Mouse (Mus musculus) lung, embryonic 15.5 days (tissue): Measurements from ENCODE around the gene Smim24. TPM values are rescaled to one million over a fixed set of nuclear protein-coding genes. Genes with fewer than 3 reads are reported as not detected.
A peak's percentile ranks its signal among the peaks of the same experiment; 100 is the strongest.

Experiments used
- ATAC-seq: fragments of 200-750 bp; cut with Nextera tagmentation; 2 replicates; pipeline ENCODE4 v1.8.0; 2017; ENCODE audit warnings: moderate number of reproducible peaks, borderline replicate concordance; ENCODE audit not compliant: low FRiP score, low TSS enrichment; ENCODE audit errors: extremely low read depth
- H3K27ac ChIP-seq: fragments of 300-500 bp; sonication (generic); 2 replicates; pipeline ENCODE4 v1.5.1; 2015; ENCODE audit warnings: moderate library complexity, mild to moderate bottlenecking, inconsistent platforms
- H3K27me3 ChIP-seq: fragments of 300-500 bp; sonication (generic); 2 replicates; pipeline ENCODE4 v1.6.1; 2015; ENCODE audit warnings: inconsistent platforms
- H3K36me3 ChIP-seq: fragments of 300-500 bp; sonication (generic); 2 replicates; pipeline ENCODE4 v1.6.1; 2015; ENCODE audit warnings: inconsistent platforms
- H3K4me1 ChIP-seq: fragments of 300-500 bp; sonication (generic); 2 replicates; pipeline ENCODE4 v1.6.1; 2015; ENCODE audit warnings: inconsistent platforms
- H3K4me2 ChIP-seq: fragments of 300-500 bp; sonication (generic); 2 replicates; pipeline ENCODE4 v1.6.1; 2015; ENCODE audit warnings: inconsistent platforms, mild to moderate bottlenecking, moderate library complexity
- H3K4me3 ChIP-seq: fragments of 300-500 bp; sonication (generic); 2 replicates; pipeline ENCODE4 v1.5.1; 2015; ENCODE audit warnings: mild to moderate bottlenecking, inconsistent platforms
- H3K9ac ChIP-seq: fragments of 300-500 bp; sonication (generic); 2 replicates; pipeline ENCODE4 v1.6.1; 2015; ENCODE audit warnings: inconsistent platforms
- H3K9me3 ChIP-seq: fragments of 300-500 bp; sonication (generic); 2 replicates; pipeline ENCODE4 v1.6.1; 2016; ENCODE audit warnings: inconsistent platforms
- WGBS: fragments of 180-500 bp; shearing (Covaris S2); methylation state at CpG from one replicate; pipeline ENCODE4 v1.1.7; 2015; 5-methylcytosine and 5-hydroxymethylcytosine counted together
- polyA plus RNA-seq: library from polyadenylated mRNA; unstranded; fragments of >200 nt; fragmentation: Nextera tagmentation; extraction: Ambion mirVana; gene quantifications from 2 replicates; pipeline ENCODE4 v1.2.1, GENCODE M21; 2015

Gene Smim24
- polyA plus RNA-seq, 1 experiment from 2014 or later = 4.4 TPM

- Histone ChIP-seq H3K9me3 (no peaks in the 10 kb centered on the region), H3K4me2 (no peak overlapping the region), H3K9ac (no peak overlapping the region), H3K4me3 (no peak overlapping the region), H3K4me1 (peaks cover 50% of the 10 kb centered on the region), H3K27me3 (0 out of 2 replicates have a peak, but pooled peaks cover 3% of the 10 kb centered on the region), H3K27ac (no peak overlapping the region), H3K36me3 (no peaks in the 10 kb centered on the region)
- ATAC-seq = no peak
- WGBS = 74% methylated on average over 8 of the region's 8 CpGs
Observed at GRCm38 (mm10) chr10:81427804-81428506, 35.1 kb downstream of the Smim24 start.

- H3K27ac ChIP-seq = no peak overlapping the region
- no peak overlapping the region for H3K4me3 ChIP-seq
- no peaks in the 10 kb centered on the region for H3K36me3 ChIP-seq
- WGBS = 86% methylated on average over 7 of the region's 7 CpGs
- no peak overlapping the region for H3K9ac ChIP-seq
- no peak overlapping the region for H3K4me2 ChIP-seq
- no peak for ATAC-seq
- H3K9me3 ChIP-seq = no peaks in the 10 kb centered on the region
- H3K27me3 ChIP-seq = 0 out of 2 replicates have a peak, but pooled peaks cover 3% of the 10 kb centered on the region
- H3K4me1 ChIP-seq = peaks cover 55% of the 10 kb centered on the region
Observed at GRCm38 (mm10) chr10:81428507-81428870, 35.6 kb downstream of the Smim24 start.

- peaks cover 56% of the 10 kb centered on the region for H3K4me1 ChIP-seq
- peak overlapping the region; percentile 97 for H3K27ac ChIP-seq
- no peak for ATAC-seq
- WGBS = 34% methylated on average over 2 of the region's 2 CpGs
- no peaks in the 10 kb centered on the region for H3K9me3 ChIP-seq
- H3K36me3 ChIP-seq = no peaks in the 10 kb centered on the region
- H3K27me3 ChIP-seq = 0 out of 2 replicates have a peak, but pooled peaks cover 3% of the 10 kb centered on the region
- H3K4me3 ChIP-seq = peak overlapping the region; percentile 80
- H3K9ac ChIP-seq = no peak overlapping the region
- H3K4me2 ChIP-seq = peak overlapping the region; percentile 97
Observed at GRCm38 (mm10) chr10:81429092-81429491, 36.2 kb downstream of the Smim24 start.

- H3K36me3 ChIP-seq = no peaks in the 10 kb centered on the region
- H3K27me3 ChIP-seq = 0 out of 2 replicates have a peak, but pooled peaks cover 3% of the 10 kb centered on the region
- peak overlapping the region; percentile 97 for H3K27ac ChIP-seq
- ATAC-seq = peak; percentile 29
- H3K4me1 ChIP-seq = peaks cover 56% of the 10 kb centered on the region
- peak overlapping the region; percentile 80 for H3K4me3 ChIP-seq
- H3K4me2 ChIP-seq = peak overlapping the region; percentile 97
- peak overlapping the region; percentile 77 for H3K9ac ChIP-seq
- WGBS = under 1% methylated on average over 20 of the region's 20 CpGs
- H3K9me3 ChIP-seq = no peaks in the 10 kb centered on the region
Observed at GRCm38 (mm10) chr10:81429605-81430061, 36.8 kb downstream of the Smim24 start.

GRCm38 (mm10) chr10:81430141-81430830 lies 37.4 kb downstream of the Smim24 start:
- Histone ChIP-seq H3K4me2 (peak overlapping the region; percentile 97), H3K27ac (peak overlapping the region; percentile 97), H3K4me1 (peaks cover 56% of the 10 kb centered on the region), H3K27me3 (0 out of 2 replicates have a peak, but pooled peaks cover 3% of the 10 kb centered on the region), H3K9ac (peak overlapping the region; percentile 77), H3K4me3 (peak overlapping the region; percentile 80), H3K36me3 (no peaks in the 10 kb centered on the region), H3K9me3 (no peaks in the 10 kb centered on the region)
- ATAC-seq = peak; percentile 25
- WGBS = 0% methylated on average over 53 of the region's 89 CpGs

GRCm38 (mm10) chr10:81430831-81431525 lies 38.1 kb downstream of the Smim24 start:
- H3K4me3 ChIP-seq = peak overlapping the region; percentile 80
- WGBS = 3% methylated on average over 25 of the region's 70 CpGs
- H3K27me3 ChIP-seq = 0 out of 2 replicates have a peak, but pooled peaks cover 3% of the 10 kb centered on the region
- H3K4me1 ChIP-seq = peaks cover 52% of the 10 kb centered on the region
- peak overlapping the region; percentile 97 for H3K4me2 ChIP-seq
- no peaks in the 10 kb centered on the region for H3K36me3 ChIP-seq
- H3K9me3 ChIP-seq = no peaks in the 10 kb centered on the region
- H3K9ac ChIP-seq = peak overlapping the region; percentile 77
- peak overlapping the region; percentile 97 for H3K27ac ChIP-seq
- 0 out of 2 replicates have a peak, but pooled peaks have one; percentile 2 for ATAC-seq

GRCm38 (mm10) chr10:81431526-81432168 lies 38.8 kb downstream of the Smim24 start:
- Histone ChIP-seq H3K9ac (no peak overlapping the region), H3K27me3 (0 out of 2 replicates have a peak, but pooled peaks cover 3% of the 10 kb centered on the region), H3K4me3 (peak overlapping the region; percentile 80), H3K9me3 (no peaks in the 10 kb centered on the region), H3K4me2 (peak overlapping the region; percentile 97), H3K36me3 (no peaks in the 10 kb centered on the region), H3K27ac (peak overlapping the region; percentile 97; the same call in 1 of the 2 replicates), H3K4me1 (peaks cover 52% of the 10 kb centered on the region)
- ATAC-seq = no peak
- WGBS = 15% methylated on average over 14 of the region's 15 CpGs

- Histone ChIP-seq H3K9me3 (no peaks in the 10 kb centered on the region), H3K4me2 (peak overlapping the region; percentile 54), H3K4me3 (peak overlapping the region; percentile 10; the same call in 1 of the 2 replicates), H3K27ac (no peak overlapping the region), H3K27me3 (0 out of 2 replicates have a peak, but pooled peaks cover 3% of the 10 kb centered on the region), H3K36me3 (no peaks in the 10 kb centered on the region), H3K4me1 (peaks cover 49% of the 10 kb centered on the region), H3K9ac (no peak overlapping the region)
- no peak for ATAC-seq
- WGBS = 60% methylated on average over 21 of the region's 21 CpGs
Observed at GRCm38 (mm10) chr10:81432169-81432867, 39.5 kb downstream of the Smim24 start.

- no peak overlapping the region for H3K27ac ChIP-seq
- peaks cover 47% of the 10 kb centered on the region for H3K4me1 ChIP-seq
- no peaks in the 10 kb centered on the region for H3K9me3 ChIP-seq
- ATAC-seq = peak; percentile 86
- H3K9ac ChIP-seq = no peak overlapping the region; the same call in 1 of the 2 replicates
- H3K36me3 ChIP-seq = no peaks in the 10 kb centered on the region
- 0 out of 2 replicates have a peak, but pooled peaks cover 3% of the 10 kb centered on the region for H3K27me3 ChIP-seq
- H3K4me3 ChIP-seq = peak overlapping the region; percentile 19
- H3K4me2 ChIP-seq = peak overlapping the region; percentile 54
- 2% methylated on average over 17 of the region's 17 CpGs for WGBS
Observed at GRCm38 (mm10) chr10:81432868-81433262, 40.0 kb downstream of the Smim24 start.

- H3K4me2 ChIP-seq = peak overlapping the region; percentile 54; the same call in 1 of the 2 replicates
- ATAC-seq = no peak
- H3K27ac ChIP-seq = peak overlapping the region; percentile 38; the same call in 1 of the 2 replicates
- no peak overlapping the region; the same call in 1 of the 2 replicates for H3K9ac ChIP-seq
- no peaks in the 10 kb centered on the region for H3K27me3 ChIP-seq
- H3K4me1 ChIP-seq = peaks cover 47% of the 10 kb centered on the region
- 74% methylated on average over 26 of the region's 26 CpGs for WGBS
- no peak overlapping the region for H3K4me3 ChIP-seq
- no peaks in the 10 kb centered on the region for H3K9me3 ChIP-seq
- H3K36me3 ChIP-seq = no peaks in the 10 kb centered on the region
Observed at GRCm38 (mm10) chr10:81433541-81434289, 40.9 kb downstream of the Smim24 start.
